Mouse (Mus musculus): ENCODE measurements around the gene Runx1. TPM values are rescaled to one million over a fixed set of nuclear protein-coding genes. Genes with fewer than 3 reads are reported as not detected.

The Runx1 gene
- polyA plus RNA-seq, 1 experiment: 32.5 TPM

- H3K4me1 ChIP-seq (ENCODE audit: control insufficient read depth, insufficient read depth, low read length): peaks cover 3% of the 10 kb centered on the region
Measured at GRCm38 (mm10) chr16:92821596-92821937, 4.4 kb downstream of the Runx1 start.

GRCm38 (mm10) chr16:92820451-92820850, 5.5 kb downstream of the Runx1 start:
- no peak for TF ChIP-seq POLR2A (IDR thresholded peaks at IDR 0.05; ENCODE audit: borderline replicate concordance, extremely low read depth, low read depth, low read length)
- no peak for TF ChIP-seq CTCF (IDR thresholded peaks at IDR 0.05; ENCODE audit: insufficient read depth, low read length)
- WGBS: 60% methylated on average over 6 of the region's 6 CpGs
- Histone ChIP-seq H3K4me1 (ENCODE audit: control insufficient read depth, insufficient read depth, low read length) (peaks cover 2% of the 10 kb centered on the region), H3K4me3 (replicated peaks; ENCODE audit: extremely low read depth, low read depth, low read length) (no peak overlapping the region)
- DNase-seq: no peak

More at GRCm38 (mm10) chr16:92821596-92821937, 4.4 kb downstream of the Runx1 start:
- no peak for DNase-seq
- no peak overlapping the region for H3K4me3 ChIP-seq (replicated peaks; ENCODE audit: extremely low read depth, low read depth, low read length)
- TF ChIP-seq CTCF (IDR thresholded peaks at IDR 0.05; ENCODE audit: insufficient read depth, low read length) (no peak), POLR2A (IDR thresholded peaks at IDR 0.05; ENCODE audit: borderline replicate concordance, extremely low read depth, low read depth, low read length) (no peak)
- 50% methylated on average over 5 of the region's 5 CpGs for WGBS

- WGBS: 63% methylated on average over 8 of the region's 8 CpGs
- no peak for DNase-seq
- Histone ChIP-seq H3K4me1 (ENCODE audit: control insufficient read depth, insufficient read depth, low read length) (peaks cover 2% of the 10 kb centered on the region), H3K4me3 (replicated peaks; ENCODE audit: extremely low read depth, low read depth, low read length) (no peak overlapping the region)
- TF ChIP-seq POLR2A (IDR thresholded peaks at IDR 0.05; ENCODE audit: borderline replicate concordance, extremely low read depth, low read depth, low read length) (no peak), CTCF (IDR thresholded peaks at IDR 0.05; ENCODE audit: insufficient read depth, low read length) (no peak)
Measured at GRCm38 (mm10) chr16:92818480-92819269, 7.3 kb downstream of the Runx1 start.

- WGBS: 83% methylated on average over 7 of the region's 7 CpGs
- no peak for DNase-seq
- TF ChIP-seq CTCF (IDR thresholded peaks at IDR 0.05; ENCODE audit: insufficient read depth, low read length): no peak
- no peak for TF ChIP-seq POLR2A (IDR thresholded peaks at IDR 0.05; ENCODE audit: borderline replicate concordance, extremely low read depth, low read depth, low read length)
- Histone ChIP-seq H3K4me3 (replicated peaks; ENCODE audit: extremely low read depth, low read depth, low read length) (no peak overlapping the region), H3K4me1 (ENCODE audit: control insufficient read depth, insufficient read depth, low read length) (no peaks in the 10 kb centered on the region; the same call in 1 of the 2 replicates)
Measured at GRCm38 (mm10) chr16:92816092-92816491, 9.9 kb downstream of the Runx1 start.

GRCm38 (mm10) chr16:92815195-92815527, 10.8 kb downstream of the Runx1 start:
- Histone ChIP-seq H3K4me1 (ENCODE audit: control insufficient read depth, insufficient read depth, low read length) (no peaks in the 10 kb centered on the region; the same call in 1 of the 2 replicates), H3K4me3 (replicated peaks; ENCODE audit: extremely low read depth, low read depth, low read length) (no peak overlapping the region)
- WGBS: 91% methylated on average over 2 of the region's 2 CpGs
- no peak for TF ChIP-seq POLR2A (IDR thresholded peaks at IDR 0.05; ENCODE audit: borderline replicate concordance, extremely low read depth, low read depth, low read length)
- no peak for TF ChIP-seq CTCF (IDR thresholded peaks at IDR 0.05; ENCODE audit: insufficient read depth, low read length)
- no peak for DNase-seq

- no peak for TF ChIP-seq CTCF (IDR thresholded peaks at IDR 0.05; ENCODE audit: insufficient read depth, low read length)
- no peak for TF ChIP-seq POLR2A (IDR thresholded peaks at IDR 0.05; ENCODE audit: borderline replicate concordance, extremely low read depth, low read depth, low read length)
- no peak for DNase-seq
- H3K4me3 ChIP-seq (replicated peaks; ENCODE audit: extremely low read depth, low read depth, low read length): no peak overlapping the region
- WGBS: 65% methylated on average over 5 of the region's 5 CpGs
- no peaks in the 10 kb centered on the region for H3K4me1 ChIP-seq (ENCODE audit: control insufficient read depth, insufficient read depth, low read length)
Measured at GRCm38 (mm10) chr16:92814366-92815194, 11.4 kb downstream of the Runx1 start.

GRCm38 (mm10) chr16:92812405-92812804, 13.5 kb downstream of the Runx1 start:
- TF ChIP-seq POLR2A (IDR thresholded peaks at IDR 0.05; ENCODE audit: borderline replicate concordance, extremely low read depth, low read depth, low read length): no peak
- TF ChIP-seq CTCF (IDR thresholded peaks at IDR 0.05; ENCODE audit: insufficient read depth, low read length): no peak
- no peaks in the 10 kb centered on the region for H3K4me1 ChIP-seq (ENCODE audit: control insufficient read depth, insufficient read depth, low read length)
- H3K4me3 ChIP-seq (replicated peaks; ENCODE audit: extremely low read depth, low read depth, low read length): no peak overlapping the region
- WGBS: 50% methylated on average over 3 of the region's 3 CpGs
- DNase-seq: no peak

GRCm38 (mm10) chr16:92810568-92811240, 15.2 kb downstream of the Runx1 start:
- no peak for DNase-seq
- Histone ChIP-seq H3K4me3 (replicated peaks; ENCODE audit: extremely low read depth, low read depth, low read length) (no peak overlapping the region), H3K4me1 (ENCODE audit: control insufficient read depth, insufficient read depth, low read length) (no peaks in the 10 kb centered on the region)
- 88% methylated on average over 8 of the region's 8 CpGs for WGBS
- TF ChIP-seq POLR2A (IDR thresholded peaks at IDR 0.05; ENCODE audit: borderline replicate concordance, extremely low read depth, low read depth, low read length): no peak
- TF ChIP-seq CTCF (IDR thresholded peaks at IDR 0.05; ENCODE audit: insufficient read depth, low read length): no peak

- no peak for DNase-seq
- H3K4me3 ChIP-seq (replicated peaks; ENCODE audit: extremely low read depth, low read depth, low read length): no peak overlapping the region
- TF ChIP-seq POLR2A (IDR thresholded peaks at IDR 0.05; ENCODE audit: borderline replicate concordance, extremely low read depth, low read depth, low read length) (no peak), CTCF (IDR thresholded peaks at IDR 0.05; ENCODE audit: insufficient read depth, low read length) (no peak)
- no peaks in the 10 kb centered on the region for H3K4me1 ChIP-seq (ENCODE audit: control insufficient read depth, insufficient read depth, low read length)
- 64% methylated on average over 8 of the region's 8 CpGs for WGBS
Measured at GRCm38 (mm10) chr16:92807772-92808171, 18.2 kb downstream of the Runx1 start.

Measured in lung, adult 2 months (tissue).